Mouse (Mus musculus) spleen, postnatal 36 days (tissue): ENCODE measurements around the gene Hoxa3.

Source experiments
- DNase-seq, 2 experiments: peaks; one replicate each; pipeline ENCODE4 v3.0.0; 2022; ENCODE audit warnings: low spot score in 2 of 2, mixed read lengths in 1 of 2

Gene Hoxa3

DNA sequence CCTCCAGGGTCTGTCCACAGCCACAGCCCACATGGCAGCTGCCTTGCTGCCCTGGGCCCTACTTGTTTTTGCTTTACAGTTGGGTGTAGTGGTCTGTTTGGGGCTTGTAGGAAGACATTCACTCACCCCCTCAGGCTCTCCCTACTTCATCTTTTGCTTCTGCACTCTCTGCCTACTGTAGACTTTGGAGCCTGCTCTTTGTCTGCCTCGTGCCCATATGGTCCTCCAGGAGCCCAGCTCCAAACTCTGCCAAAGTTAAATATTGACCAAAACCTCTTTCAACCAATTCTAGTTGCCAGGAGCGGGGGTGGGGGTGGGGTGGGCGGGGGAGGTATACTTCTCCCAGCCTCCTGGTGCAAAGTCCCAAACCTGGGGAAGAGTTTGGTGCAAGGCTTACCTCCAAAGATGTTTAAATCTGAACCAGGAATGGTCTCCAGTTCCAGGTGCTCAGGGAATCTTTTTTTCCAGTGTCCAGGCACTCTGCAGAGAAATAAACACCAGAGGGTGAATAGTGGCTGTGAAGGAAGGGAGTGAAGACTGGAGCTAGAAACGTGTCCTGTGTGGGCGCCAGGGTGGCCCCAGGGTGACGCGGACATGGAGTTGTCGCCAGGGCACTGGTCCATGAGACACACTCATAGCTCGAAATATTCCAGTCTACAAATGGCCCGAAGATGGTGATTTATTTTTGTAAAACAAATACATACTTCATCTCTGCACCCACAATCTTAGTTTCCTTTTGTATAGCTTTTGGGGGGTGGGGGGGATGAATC, 29.6 kb downstream of the Hoxa3 start:
- no peak for DNase-seq

DNA sequence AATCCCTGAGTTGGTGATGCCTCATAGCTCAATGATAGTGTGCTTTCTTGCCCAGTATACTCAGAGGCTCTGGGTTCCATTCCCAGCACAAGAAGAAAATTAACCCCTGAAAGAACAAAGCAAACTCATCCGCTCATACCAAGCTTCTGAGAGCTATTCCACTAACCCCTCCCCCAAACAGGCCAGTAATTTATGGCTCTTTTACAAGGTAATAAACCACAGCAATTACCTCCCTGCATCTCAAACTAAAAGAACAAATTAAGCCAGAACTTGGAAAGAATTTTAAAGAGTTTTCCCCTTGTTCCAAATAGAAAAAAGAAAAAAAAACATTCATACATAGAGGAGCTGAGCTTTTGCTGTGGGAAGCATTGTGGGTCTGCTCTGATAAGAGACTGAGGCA, 30.3 kb downstream of the Hoxa3 start:
- no peak for DNase-seq

GRCm38 (mm10) chr6:52182030-52182429, 31.1 kb downstream of the Hoxa3 start:
- no peak for DNase-seq

DNA sequence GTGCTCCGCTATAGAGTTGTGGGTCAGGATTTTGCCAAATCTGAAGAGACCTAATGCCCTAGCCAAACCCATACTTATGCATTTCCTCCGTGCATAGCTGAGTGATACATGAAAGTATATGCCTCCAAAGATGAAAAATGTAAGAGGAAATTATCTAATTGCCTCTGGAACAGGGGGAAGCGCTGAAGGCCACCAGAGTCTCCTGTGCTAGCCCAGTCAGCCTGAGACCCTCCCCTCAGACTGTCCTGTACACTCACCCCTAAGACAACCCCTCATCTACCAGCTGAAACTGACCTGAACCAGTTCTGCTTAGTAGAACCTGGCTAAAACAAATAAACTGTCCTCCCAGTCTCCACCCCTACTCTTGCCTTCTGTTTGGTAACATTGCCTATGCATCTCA, 32.4 kb downstream of the Hoxa3 start:
- no peak for DNase-seq

GRCm38 (mm10) chr6:52180213-52180710, 32.9 kb downstream of the Hoxa3 start:
- no peak for DNase-seq

GRCm38 (mm10) chr6:52179690-52180089, 33.4 kb downstream of the Hoxa3 start:
- DNase-seq = no peak

DNA sequence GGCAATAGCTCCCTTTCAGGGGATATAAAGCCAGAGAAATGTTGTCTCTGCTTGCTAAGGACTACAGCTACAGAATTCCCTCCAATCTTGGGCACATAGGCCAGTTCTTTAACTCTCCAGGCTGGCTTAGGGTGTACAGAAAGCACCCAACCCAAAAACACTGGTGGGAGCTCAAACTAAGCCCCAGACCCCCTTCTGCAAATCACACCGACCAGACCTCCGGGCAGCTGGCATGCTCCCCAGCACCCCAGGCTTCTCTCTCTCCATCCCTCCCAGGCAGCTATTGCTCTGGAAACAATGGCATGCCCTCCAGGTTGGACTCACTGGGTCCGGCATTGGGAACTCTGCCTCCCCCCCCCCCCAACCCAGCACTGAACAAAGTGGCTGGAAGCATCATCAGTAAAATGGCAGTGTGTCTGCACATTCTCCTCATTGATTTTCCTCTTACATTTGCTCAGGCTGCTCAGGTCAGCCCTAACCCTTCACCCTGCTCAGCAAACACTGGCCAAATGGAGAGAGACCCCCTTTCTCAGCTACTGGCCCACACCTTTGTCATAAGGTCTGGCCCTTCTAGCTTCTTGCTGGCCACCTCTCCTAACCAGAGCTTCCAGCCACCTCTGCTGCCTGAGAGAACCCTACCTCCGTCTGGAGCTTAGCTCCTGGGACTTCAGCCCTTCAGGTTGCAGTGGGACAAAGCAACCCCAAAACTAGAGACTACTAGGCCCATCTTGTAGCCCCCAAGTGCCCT, 34.0 kb downstream of the Hoxa3 start:
- no peak for DNase-seq

DNA sequence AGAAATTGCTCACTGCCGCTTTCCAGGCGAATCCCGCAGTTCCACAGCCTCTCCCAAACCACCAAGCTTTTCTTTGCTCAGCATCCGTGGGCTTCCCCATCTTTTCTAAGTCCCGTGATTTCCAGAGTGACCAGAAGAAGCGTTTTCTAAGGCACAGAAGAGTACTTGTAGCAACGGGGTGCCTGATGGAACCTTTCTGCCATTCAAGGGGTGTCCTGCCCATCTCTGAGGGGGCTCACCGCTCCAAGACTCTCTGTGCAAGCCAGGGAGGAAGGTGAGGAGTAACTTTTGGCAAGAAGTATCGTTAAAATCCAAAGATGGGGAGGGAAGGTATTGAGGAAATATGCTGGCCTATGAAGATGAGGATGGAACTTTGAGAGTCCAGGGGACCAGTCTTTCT, 35.3 kb downstream of the Hoxa3 start:
- DNase-seq = no peak

- DNase-seq = no peak
Observed at GRCm38 (mm10) chr6:52177061-52177735, 35.9 kb downstream of the Hoxa3 start, which contains the start of gene 5730596B20Rik. Gene 5730596B20Rik, plus strand, starts transcription at chr6:52177498.

- no peak for DNase-seq
Observed at GRCm38 (mm10) chr6:52176391-52176790, 36.7 kb downstream of the Hoxa3 start.

DNA sequence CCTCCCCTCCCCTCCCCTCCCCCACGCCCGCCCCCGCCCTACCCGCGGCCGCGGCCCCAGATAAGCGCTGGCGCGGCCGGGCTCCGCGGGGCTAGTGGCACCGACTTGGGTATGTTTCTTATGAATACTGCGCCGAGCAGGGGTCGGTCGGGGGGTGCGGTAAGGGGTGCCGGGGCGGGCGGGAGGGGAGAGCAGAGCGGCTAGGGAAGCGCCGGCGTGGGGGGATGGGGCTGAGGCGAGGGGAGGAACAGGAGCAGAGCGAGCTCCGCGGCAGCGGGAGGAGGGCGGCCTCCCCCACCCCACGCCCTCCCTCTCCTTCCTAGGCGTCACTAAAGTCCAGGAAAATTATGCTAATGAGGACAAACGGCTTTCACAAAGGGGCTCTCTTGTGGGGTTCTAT, 37.3 kb downstream of the Hoxa3 start:
- DNase-seq = no peak

DNA sequence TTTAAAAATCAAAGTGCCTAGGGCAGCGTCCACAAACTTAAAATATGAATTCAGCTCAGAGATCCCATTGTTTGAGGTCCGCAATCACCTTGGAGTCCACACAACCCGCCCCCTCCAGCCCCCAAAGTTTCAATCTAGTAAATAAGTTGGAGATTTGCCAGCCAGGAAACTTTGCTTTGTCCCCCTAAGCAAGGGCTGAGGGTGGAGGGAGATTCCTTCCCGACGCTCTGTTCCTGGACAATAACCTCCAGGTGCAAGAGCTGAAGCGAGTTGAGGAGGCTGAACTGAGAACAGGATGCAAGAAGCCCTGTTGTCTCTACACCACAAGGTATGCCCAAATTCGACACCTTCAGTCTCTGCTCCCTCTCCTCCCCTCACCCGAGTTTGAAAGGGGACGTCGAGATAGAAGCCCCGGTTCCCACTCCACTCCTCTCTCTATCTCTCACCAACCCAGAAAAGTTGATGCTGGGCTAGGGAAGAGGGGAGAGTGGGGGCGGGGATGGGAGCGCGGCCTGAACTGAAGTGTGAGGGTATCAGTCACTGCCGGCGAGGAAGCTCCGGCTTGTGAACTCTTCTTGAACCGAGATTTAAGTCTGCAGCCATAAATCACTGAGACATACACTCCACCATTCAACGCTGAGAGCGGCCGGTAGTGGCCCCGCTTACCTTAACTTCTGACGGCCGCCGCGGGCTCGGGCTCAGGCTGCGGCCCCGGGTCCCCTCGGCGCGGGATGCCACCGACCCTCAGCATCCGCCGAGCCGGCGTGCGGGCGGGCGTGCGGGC, 38.0 kb downstream of the Hoxa3 start:
- no peak for DNase-seq

DNA sequence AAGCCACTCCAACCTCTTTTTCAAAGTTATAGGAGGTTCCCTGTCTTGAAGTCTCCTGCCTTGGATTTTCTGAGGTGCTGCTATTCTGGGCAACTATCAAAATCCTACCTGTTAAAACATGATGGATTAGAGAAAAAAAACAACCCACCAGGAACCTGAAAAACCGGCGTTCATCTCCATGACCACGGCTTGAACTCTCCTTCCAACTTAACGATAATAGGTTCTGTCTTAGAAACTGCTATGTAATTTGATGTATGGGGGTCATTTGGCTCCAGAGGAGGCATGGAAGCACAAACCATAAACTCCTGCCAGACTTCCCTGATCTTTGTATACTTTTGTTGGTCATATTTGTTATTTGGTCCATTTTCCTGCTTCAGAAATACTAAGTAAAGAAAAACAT, 39.5 kb downstream of the Hoxa3 start:
- DNase-seq = no peak

DNA sequence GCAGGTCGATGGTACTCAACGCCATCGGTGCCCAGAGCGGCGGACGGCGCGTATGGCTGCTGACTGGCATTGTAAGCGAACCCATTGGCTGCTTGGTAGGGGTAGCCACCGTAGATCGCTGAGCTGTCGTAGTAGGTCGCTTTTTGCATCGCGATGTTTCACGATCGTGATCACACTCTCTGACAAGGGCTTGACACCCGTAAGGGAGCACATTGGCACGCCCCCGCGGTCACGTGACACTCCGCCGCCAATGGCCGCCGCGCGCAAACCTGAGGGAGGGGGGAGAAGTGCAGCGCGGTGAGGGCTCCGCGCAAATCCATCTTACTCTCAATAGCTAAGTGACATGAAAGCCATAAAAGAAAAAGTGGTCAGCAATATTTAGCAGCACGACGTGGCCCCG, 40.6 kb downstream of the Hoxa3 start:
- peak in 1 of 2 experiments; percentile 19 for DNase-seq

GRCm38 (mm10) chr6:52171938-52172337, 41.2 kb downstream of the Hoxa3 start:
- DNase-seq = no peak

DNA sequence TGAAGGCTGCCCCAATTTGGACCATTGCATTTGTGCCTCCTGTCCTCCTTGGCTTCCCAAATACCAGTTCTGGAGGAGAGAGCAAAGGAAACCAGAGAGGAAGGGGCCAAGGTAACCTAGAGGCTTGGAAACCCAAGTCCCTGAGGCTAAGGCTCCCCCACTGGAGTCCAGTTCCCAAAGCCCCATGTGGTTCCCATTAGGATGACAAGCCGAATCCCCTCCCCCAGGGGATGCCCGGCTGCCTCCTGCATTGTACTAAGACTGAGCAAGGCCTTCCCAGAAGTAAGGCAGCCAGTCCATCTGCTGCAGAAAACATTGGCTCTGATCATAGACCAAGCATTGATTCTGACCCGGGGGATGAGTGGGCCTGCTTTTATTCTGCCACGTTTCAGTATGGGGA, 41.8 kb downstream of the Hoxa3 start:
- no peak for DNase-seq

DNA sequence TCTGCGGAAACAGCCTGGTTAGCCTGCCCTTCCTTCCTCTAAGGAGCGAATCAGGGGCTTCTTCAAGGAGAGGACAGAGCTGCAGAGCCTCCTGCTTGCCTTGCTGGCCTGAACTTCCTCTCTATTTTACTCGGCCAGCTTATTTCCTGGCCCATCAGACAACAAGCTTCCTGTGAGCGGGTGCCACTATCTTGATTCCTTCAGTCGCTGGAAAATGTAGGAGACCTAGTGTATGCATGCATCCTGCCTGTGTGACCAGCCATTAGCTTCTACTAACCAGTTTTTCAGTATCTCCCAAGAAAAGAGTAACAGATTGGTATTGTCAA, 42.3 kb downstream of the Hoxa3 start:
- no peak for DNase-seq

DNA sequence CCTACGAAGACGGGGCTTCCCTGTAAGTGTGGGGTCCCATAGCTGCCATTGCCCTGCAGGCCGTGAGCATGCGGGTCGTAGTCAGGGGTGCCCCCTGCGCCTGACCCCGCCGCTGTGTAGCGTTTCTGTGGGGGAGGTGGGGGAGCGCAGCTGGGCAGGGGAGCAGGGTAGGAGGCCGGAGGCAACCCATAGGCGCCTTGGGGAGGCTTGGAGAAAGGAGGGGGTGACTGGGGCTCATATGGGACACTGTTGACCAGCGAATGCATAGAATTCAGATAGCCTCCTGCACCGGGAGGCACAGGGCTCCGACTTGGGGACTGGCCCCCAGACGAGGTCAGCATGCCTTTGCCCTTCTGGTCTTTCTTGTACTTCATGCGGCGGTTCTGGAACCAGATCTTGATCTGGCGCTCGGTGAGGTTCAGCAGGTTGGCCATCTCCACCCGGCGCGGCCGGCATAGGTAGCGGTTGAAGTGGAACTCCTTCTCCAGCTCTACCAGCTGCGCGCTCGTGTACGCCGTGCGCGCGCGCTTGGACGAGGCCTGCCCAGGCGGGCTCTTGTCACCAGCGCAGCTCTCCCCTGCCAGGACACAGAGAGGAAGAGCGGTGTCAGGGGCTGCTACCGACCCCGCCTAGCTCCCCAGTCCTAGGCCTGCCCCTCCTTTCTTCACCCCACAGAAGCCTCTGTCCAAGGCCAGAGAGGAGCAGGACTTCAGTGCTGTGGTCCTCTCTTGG, 42.8 kb downstream of the Hoxa3 start:
- no peak for DNase-seq

- DNase-seq = no peak
Observed at GRCm38 (mm10) chr6:52169499-52170165, 43.5 kb downstream of the Hoxa3 start.

DNA sequence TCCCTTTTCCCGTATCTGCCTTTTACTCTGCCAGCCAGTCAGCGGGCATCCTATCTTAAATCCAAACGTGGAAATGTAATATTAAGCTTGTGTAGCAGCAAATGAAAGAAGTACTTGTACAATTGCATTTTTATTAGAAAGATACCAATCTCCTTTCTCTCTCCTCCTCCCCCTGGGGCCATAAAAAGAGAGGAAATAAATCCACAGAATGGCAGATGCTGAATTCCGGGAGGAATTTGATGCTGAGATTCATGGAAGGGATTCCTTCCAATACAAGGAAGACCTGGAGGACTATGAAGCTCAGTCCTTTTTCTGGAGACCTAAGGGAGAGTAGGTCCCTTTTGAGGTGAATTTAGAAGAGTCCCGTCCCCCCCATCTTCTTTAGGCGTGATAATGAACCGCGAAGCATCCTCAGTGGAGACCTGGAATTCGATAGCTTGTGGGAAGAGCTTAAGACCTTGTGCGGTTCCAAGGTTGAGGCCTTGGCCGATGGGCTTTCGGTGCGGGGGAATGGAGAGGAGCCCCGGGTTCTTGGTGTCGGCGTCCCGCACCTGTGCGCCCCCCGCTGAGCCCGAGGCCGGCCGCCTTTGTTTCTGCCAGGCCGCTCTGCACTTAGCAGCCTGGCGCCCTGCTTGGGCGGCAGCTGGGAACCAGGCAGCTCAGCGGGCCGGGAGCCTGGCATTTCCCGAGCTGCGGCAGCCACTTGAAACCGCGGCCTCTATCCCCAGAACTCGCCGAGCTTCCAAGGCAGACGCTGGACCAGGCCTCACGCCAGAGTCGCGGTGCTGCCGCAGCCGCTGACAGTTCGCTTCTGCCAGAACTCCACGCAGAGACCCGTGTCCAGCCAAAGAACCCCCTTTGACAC, 44.7 kb downstream of the Hoxa3 start:
- DNase-seq = no peak
